Mouse (Mus musculus) MEL (cell line): ENCODE results near the gene Nos3.

ENCODE experiments used
- CTCF ChIP-seq, 3 experiments: IDR thresholded peaks in 2 of 3; conservative IDR thresholded peaks in 1 of 3; 2 replicates each; pipeline ENCODE4 v1.5.1; 2011 to 2012; ENCODE audit warnings: low read length in 3 of 3, low read depth in 2 of 3, mild to moderate bottlenecking in 2 of 3, improper control_type of control experiment in 1 of 3, inconsistent platforms in 1 of 3, mixed read lengths in 1 of 3, moderate library complexity in 1 of 3; ENCODE audit not compliant: control insufficient read depth in 1 of 3, insufficient read depth in 1 of 3, poor library complexity in 1 of 3, severe bottlenecking in 1 of 3
- EP300 ChIP-seq, 2 experiments: IDR thresholded peaks; 2 replicates each; pipeline ENCODE4 v1.6.1; 2011; ENCODE audit warnings: improper control_type of control experiment in 2 of 2, low read length in 2 of 2, low read depth in 1 of 2, mild to moderate bottlenecking in 1 of 2
- HCFC1 ChIP-seq: IDR thresholded peaks from 2 replicates; pipeline ENCODE4 v1.6.1; 2012; ENCODE audit warnings: low read depth, mild to moderate bottlenecking, inconsistent platforms, low read length, improper control_type of control experiment, moderate library complexity
- MAFK ChIP-seq: IDR thresholded peaks from 2 replicates; pipeline ENCODE4 v1.6.1; 2011; ENCODE audit warnings: low read depth, mild to moderate bottlenecking, low read length, improper control_type of control experiment, borderline replicate concordance
- NELFE ChIP-seq: IDR thresholded peaks from 2 replicates; pipeline ENCODE4 v1.6.1; 2011; ENCODE audit warnings: low read depth, low read length, improper control_type of control experiment
- POLR2A ChIP-seq, 2 experiments: IDR thresholded peaks; 2 replicates each; pipeline ENCODE4 v1.6.1; 2011 to 2012; ENCODE audit warnings: low read length in 2 of 2, mild to moderate bottlenecking in 2 of 2, control low read depth in 1 of 2, improper control_type of control experiment in 1 of 2, low read depth in 1 of 2, moderate library complexity in 1 of 2; ENCODE audit not compliant: control insufficient read depth in 1 of 2, insufficient read depth in 1 of 2, poor library complexity in 1 of 2
- TCF12 ChIP-seq: IDR thresholded peaks from 2 replicates; pipeline ENCODE4 v1.6.1; 2014; ENCODE audit warnings: low read depth, mild to moderate bottlenecking, inconsistent platforms, low read length, improper control_type of control experiment, moderate library complexity
- USF1 ChIP-seq: IDR thresholded peaks from 2 replicates; pipeline ENCODE4 v1.6.1; 2014; ENCODE audit warnings: low read depth, mild to moderate bottlenecking, inconsistent platforms, low read length, improper control_type of control experiment, moderate library complexity

DNA sequence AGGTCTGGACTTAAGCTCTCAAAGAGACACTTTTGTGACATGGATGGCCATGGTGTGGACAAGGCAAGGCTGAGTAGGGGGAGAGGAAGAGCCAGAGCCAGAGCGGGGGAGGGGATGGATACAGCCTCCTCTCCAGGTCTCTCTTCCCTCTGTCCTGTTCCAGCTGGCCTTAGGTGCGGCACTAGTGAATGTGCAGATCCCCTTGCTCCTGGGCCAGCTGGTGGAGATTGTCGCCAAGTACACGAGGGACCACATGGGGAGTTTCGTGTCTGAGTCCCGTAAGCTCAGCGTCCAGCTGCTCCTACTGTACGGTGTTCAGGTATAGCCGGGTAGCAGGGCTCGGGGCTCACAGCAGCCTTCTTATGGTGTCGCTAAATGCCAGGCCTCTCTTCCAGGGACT, 35.8 kb downstream of the Nos3 start:
- TF ChIP-seq HCFC1 = no peak
- no peak for TF ChIP-seq POLR2A (IDR thresholded peaks at IDR 0.05; ENCODE audit: control insufficient read depth in 1 of 2, insufficient read depth in 1 of 2, low read depth in 1 of 2, low read length in 2 of 2, poor library complexity in 1 of 2)
- TF ChIP-seq CTCF (IDR thresholded peaks at IDR 0.05 in 2 of 3, conservative IDR thresholded peaks at IDR 0.05 in 1 of 3; ENCODE audit: control insufficient read depth in 1 of 3, insufficient read depth in 1 of 3, low read depth in 2 of 3, low read length in 3 of 3, poor library complexity in 1 of 3, severe bottlenecking in 1 of 3) = no peak
- TF ChIP-seq NELFE = no peak
- TF ChIP-seq EP300 (IDR thresholded peaks at IDR 0.05; ENCODE audit: low read depth in 1 of 2, low read length in 2 of 2) = no peak
- TF ChIP-seq MAFK = no peak
- TF ChIP-seq TCF12 = no peak
- no peak for TF ChIP-seq USF1
